Mouse (Mus musculus) spleen, postnatal 36 days (tissue): ENCODE data around the gene Rai14.

ENCODE experiments used
- DNase-seq, 2 experiments: peaks; one replicate each; pipeline ENCODE4 v3.0.0; 2022; ENCODE audit warnings: low spot score in 2 of 2, mixed read lengths in 1 of 2

The Rai14 gene

DNA sequence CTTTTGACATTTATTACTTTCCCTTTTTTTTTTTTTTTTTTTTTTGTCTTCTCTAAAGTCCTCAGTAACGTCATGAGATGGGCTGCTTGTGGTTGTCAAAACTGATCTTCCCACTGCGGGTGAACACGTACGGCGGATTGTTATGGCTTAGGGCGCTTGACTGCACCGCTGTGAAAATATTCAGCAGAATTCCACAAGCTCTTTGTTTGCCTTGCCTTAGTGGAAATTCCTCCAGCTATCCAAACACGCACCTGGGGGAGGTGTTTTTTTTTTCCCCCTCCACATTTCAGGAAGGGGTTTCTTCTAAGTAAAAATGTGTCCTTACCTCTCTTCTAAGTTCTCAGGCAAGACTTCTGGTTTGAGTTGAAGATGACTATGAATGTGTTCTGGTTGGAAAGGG, 6.2 kb upstream of the Rai14 start:
- DNase-seq: no peak

DNA sequence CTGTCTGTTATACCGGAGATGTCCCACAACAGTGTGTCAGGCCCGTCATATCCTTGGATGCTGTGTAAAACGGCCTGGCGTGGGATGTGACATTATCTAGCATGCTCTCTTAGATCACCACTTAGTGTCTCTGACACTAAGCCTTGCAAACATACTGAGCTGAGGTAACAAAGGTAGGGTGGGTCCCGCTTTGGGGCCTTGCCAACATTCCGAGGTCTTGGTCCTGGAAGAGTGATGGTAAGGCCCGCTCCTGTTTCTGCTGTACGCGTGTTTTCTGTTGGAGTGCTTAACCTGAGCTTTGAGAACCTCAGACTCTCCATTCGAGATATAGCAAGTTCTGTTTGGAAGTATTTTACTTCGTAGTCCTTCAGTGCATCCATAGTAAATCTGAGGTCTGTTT, 5.8 kb upstream of the Rai14 start:
- DNase-seq: no peak

DNA sequence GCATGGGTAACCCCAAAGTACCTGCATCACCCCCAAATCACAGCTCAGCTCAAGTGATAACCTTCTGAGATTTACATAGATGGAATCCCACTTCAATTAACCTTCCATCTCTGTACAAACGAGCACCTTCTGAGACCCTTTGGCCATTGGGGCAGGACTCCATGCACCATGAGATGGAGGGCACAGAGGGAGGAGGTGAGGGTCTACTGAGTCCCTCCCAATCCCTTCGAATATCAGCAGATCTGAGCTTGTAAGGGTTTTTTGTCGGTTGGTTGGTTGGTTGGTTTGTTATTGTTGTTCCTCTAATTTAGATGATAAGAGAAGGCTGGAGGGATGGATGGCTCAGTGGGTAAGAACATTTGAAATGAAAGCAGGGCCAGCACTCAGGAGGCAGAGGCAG, 5.1 kb upstream of the Rai14 start:
- DNase-seq: no peak

DNA sequence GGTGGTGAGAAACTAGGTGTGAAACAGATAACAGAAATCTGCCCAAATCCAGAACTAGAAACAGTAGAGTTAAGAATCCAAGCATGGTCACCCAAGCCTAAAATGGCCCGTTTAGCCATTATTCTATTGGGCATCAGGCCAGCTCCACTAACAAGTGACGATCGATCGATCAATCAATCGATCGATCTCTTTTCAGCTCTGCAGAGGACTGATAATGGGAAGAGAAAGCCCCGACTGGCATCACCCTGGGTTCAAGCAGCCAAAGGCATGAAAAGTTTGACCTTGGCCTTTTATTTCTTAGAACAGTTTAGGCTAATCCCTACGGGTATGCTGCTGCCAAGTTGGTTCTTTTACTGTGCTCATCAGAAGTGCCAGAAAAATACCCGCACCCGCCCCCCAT, 4.3 kb upstream of the Rai14 start:
- DNase-seq: no peak

DNA sequence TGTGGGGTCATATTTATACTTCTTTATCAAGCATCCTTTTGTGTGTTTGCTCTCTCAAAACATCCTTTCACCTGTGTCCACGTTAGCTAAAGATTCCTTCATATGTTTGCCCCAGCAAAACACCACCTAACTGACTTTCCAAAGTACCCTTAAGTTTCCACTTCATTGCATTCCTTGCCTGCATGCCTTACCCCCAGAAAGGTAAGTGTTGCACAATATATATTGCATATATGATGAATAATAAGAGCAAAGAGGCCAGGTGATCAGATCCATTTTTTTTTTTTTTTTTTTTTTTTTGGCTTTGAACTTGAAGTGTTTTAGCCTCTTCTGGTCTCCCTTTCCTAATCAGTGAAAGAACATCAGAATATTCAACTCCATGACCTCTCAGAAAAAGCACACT, 2.9 kb upstream of the Rai14 start:
- no peak for DNase-seq

DNA sequence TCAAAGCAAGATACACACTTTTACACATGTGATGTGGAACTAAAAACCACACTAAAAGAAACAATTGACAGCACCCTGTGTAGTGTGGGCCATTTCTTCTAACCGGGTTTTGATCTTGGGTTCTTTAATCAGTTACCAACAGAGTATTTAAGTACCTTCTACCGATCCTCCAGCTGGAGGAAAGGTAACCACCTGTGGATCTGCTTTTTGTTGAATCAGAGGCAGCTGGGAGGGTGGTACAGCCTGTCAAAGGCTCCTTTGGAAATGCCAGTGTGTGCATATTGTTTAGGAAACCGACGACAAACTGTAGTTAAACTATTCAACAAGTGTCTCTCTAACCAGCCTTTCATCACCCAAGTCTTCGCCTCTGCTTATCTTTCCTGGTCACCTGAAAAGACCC, 1.5 kb upstream of the Rai14 start:
- DNase-seq: no peak

DNA sequence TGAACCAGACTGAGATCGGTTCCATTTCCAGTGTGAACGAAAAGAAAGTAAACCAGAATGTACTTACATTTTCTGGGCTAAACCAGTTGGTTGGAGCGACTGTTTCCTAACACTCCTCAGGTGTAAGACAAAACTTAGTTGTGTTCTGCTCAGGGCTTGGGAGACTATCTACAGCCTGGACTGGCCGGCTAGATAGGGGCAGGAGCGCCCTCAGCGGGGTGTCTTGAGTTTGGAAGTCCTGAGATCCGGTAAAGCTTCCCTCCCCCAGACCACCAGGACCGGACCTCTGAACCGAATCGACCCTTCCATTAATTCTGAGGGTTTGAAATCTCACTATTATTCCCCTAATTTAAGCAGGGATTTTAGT, 698 bp upstream of the Rai14 start:
- no peak for DNase-seq

DNA sequence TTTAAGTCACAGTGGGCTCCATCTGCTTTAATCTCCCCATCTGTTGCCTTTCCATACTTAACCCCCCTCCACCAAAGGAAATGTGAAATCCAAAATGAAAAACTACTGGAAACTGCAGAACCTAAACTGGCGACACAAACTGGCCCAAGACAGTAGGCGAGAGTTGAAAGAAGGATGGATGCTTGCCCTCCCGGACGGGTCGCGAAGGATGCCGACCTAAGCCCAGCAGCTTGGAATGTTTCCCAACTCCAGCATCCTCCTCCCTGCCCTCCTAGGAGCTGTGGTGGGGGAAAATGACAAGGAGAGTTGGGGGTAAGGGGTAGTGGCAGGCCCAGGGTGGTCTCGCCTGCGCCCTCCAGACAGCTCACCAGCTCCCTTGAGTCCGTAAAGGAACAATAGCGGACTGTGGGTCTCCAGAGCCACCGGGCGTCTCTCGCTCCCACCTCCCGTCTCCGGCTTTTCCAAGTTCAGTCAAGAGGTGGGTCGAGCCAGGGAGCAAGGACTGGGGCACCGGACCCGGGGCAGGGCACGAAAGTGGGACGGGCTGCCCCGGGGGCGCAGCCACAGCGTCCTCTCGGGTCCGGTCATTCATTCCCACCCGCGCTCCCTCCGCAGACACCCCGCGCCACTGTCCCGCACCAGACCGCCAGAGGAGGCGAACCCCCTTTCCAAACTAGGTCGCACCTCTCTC, 653 bp downstream of the Rai14 start:
- DNase-seq: no peak

DNA sequence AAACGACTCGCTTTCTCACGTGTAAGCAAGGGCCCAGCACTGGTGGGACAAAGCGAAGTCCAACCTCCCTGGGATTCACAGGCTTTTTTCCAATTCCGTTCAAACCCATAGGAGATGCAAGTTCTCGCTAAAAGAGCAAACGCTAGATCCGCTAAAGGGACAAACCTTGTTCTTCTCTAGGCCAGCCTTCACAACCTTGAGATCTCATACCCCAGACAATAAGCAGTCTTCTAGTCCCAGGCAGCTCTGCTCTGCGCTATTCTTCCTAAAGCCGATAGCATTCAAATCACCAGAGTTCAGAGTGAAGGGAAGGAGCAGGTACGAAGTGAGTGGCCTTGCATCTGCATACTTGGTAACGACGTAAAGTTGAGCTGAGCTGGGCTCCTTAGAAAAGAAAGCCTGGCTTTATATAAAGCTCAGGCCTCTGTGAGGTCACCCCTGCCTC, 1.2 kb downstream of the Rai14 start:
- DNase-seq: no peak

DNA sequence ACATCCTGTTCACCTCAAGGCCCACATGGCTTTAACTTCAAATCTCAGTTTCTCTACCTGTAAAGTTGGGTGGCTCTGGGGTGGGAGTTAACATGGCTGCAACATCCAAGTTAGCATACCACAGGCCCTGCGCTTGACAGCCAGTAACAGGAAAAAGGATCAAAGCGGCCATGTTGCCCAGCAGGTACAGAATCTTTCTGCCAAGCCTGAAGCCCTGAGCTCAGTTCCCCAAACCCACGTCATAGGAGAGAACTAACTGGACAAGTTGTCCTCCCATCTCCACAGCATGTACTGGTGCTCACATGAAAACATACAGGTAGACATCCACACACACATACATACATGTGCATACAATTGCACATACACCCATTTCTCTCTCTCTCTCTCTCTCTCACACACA, 2.1 kb downstream of the Rai14 start:
- DNase-seq: no peak

DNA sequence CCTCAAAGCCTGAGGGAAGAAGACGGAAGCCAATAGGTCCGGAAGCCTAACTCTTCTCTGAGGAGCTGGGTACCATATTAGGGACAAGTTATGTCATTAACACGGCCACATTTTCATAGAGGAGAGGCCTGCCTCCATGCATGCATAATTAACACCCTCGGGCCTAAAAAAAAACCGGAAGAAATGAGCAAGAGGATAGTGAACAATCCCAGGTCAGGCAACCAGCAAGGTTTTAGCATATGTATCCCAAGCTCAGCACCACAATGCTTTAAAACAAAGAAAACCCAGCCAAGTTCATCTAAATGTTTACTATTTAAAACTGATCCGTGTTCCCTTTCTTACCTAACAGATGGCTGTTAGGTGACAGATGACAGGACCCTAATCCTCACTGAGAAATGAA, 3.2 kb downstream of the Rai14 start:
- no peak for DNase-seq

DNA sequence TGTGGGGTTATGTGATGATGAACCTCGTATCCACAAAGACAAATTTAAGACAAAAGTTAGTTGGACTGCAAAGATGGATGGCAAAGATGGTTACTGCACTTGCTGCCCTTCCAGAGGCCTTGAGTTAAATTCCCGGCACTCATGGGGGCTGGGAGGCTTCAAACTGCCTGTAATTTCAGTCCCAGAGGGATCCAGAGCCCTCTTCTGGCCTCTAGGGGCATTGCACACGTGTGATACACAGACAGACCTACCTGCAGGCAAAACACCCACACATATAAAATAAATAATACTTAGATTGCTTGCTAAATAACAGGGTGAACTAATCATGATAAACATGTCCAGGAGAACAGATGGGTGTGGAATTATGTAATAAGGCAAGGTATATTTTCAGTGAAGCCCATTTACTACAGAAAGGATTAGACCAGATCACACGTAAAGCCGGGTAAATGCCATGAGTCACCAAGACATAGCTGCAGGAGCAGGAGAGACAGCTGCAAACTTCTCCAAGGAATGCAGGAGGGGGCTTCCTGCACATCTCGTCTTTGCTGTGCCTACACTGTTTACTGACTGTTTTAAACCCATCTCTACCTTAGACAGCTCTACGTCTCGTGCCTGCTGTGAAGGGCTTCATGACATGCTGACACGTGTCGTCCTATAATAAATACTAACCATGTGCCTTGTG, 5.7 kb downstream of the Rai14 start:
- DNase-seq: no peak

DNA sequence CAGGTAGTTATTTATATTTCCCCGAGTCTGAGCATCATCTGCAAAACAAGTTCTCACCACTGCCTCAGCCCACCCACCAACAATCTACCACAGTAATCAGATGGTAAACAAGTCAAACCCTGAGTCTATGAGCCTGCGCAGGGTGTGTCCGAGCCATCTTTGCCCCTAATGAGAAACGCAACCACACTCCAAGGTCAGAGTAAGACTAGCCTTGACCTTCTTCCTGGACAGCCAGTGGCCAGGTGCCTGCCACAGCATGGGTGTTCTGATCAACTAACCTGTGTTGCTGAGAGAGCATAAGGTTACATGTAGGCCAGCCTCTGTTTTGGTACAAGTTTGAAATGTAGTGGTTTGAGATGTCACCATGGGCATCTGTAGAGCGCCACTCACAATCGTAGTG, 7.3 kb downstream of the Rai14 start:
- DNase-seq: no peak

DNA sequence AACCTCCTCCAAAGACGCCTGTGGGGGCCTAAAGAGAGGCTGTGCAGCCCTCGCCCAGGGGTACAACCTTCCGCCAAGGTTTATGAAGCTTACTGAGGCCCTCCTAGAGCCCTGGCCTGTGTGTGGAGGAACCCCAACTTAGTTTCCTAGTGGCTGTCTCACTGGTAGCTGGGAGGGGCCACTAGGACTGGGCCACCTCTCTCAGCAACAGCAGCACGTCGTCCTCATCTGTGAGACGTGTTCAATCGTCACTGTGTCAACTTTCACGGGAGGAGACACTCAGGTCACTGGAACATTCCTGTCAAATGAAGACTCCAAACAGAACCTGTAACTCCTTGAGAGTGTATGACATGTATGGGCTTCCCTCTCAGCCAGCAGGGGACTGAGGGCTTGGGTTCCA, 8.0 kb downstream of the Rai14 start:
- no peak for DNase-seq

DNA sequence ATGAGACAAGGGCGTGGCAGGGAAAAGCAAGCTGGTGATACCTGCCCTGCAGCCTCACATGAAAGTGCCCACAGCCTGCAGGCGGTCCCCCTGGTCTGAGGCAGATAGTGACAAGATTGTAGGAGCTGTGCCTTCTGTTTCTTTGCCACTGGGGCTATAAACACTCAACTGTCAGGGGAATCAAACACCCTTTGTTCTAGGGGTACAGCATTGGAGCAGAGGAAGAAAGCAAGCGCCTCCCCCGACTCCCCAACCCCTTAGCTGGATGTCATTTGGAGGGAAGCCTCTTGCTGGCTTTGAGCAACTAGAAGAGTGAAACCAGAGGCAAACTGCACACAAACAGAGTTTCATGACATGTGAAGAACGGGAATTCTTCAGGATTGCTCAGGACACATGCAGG, 8.7 kb downstream of the Rai14 start:
- DNase-seq: no peak

DNA sequence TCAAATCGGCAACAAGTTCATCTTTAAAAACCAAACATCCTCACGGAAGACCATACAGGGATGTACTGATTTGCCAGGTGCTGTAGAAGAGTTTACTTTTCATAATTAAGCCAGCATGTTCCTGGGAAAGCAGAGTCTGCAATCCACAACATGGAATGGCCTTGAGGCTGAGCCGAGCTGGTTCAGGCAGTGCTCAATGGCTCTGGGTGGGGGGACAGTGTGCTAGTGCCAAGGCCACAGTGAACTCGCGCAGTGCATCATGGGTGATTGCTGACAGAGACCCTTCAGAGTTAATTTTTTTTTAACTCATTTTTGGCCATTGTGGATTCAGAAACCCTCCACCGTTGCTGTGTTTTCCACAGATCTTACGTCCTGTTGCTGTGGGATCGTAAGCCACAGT, 10.1 kb downstream of the Rai14 start:
- DNase-seq: no peak

DNA sequence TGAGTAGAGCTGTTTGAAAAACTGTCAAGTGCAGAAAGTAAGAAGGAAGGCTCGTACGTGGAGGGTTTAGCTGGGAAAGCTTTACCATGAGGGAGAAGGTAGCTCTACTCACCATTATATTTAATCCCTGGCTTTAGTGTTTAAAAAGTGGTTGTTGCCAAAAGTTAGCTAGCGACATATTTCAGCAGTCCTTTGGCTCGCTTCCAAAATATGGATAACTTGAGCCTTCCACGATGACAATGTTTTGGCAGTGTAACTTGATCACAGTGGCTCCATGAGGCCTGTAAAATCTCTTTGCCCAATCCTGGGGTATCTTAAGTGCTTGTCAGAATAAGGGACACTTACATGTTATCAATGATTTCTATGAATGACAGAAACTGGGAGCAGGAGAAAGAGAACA, 12.9 kb downstream of the Rai14 start:
- DNase-seq: no peak

DNA sequence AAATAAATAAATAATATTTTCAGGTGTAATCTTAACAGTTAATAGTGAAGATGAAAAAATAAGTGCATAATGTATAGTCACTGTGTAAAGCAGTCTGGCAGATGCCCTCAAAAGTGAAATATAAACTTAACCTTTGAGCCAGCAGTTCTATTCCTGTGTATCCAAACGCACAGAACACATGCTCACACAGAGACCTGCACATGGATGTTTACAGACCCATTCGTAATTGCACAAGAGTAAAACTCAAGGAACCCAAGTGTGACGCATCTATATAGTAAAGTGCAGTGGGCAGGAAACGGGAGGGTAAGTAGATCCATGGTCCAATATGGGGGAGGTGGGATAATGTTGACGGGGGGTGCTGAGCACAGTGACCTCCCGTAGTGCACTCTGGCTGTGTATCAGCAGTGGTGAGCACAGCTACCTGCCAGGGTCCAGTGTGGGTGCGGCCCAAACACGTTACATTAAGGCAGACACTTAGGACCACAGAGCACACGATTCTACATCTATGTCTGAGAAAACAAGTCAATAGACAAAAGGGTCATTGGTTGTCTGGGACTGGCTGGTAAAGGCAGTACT, 13.4 kb downstream of the Rai14 start:
- DNase-seq: no peak

DNA sequence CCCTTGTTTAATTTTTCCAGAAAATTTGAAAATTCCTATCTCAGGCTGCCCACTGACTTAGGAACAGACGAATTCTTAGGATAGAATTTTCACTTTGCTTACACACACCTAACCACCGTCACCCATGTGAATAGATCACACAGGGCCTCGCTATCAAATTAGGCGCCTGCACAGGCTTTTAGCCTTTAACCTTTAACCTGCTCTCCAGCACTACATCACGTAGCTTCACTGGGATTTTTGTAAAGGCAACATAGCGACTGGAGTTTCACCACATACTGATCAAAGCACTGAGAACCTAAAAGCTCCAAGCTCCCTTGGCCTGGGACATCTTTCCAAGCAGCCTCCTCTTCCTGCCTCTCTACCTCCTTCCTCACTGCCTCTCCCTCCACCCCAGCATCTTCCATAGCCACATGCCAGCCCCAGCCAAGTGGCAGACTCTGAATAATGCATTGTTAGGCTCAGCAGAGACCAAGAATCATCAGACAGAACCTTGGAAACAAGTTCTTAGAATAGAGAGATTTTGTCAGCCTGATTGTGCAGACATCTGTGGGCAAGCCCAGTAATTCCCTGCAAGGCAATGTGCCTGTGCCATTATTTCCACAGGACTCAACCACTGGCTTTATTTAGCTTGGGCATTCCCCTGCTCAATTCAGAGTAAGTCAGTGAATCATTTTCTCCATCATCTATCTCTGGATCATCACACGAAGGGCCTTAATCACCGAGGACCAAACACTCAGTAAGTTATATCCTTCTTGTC, 17.8 kb downstream of the Rai14 start:
- no peak for DNase-seq

DNA sequence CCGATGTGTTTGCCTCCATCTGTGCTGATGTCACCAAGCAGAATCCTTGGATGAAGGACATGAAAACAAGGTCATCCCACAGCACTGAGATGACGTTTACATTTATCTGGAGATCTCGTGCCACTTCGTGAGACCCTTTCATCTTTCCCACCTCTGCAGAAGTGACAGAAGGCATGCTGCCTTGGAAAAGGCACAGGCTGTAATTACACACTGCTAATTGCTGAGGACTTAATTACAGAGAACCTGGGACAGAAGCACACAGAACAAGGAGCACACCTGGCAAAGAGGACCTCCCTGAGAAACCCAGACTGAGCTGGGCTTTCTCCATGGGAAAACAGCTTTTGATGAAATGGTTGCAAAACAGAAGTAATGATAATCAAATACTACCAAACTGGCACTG, 21.8 kb downstream of the Rai14 start:
- no peak for DNase-seq

DNA sequence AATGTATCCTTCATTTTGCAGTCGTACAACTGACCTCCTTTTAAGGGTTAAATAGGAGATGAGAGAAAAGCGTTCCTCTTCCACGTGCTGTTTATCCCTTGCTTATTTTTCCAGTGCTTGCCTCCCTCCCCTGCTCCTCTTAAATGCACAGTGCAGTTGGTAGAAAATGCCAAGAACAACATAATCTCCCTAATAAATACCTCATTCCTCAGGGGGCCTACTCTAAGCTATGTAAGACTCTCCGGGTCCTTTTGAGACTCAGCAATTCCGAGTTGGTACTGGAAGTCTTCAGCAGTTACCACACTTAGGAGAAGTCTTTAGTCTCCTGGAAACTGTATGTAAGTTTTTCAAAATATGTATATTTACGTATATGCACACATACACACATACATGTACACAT, 22.9 kb downstream of the Rai14 start:
- DNase-seq: no peak

DNA sequence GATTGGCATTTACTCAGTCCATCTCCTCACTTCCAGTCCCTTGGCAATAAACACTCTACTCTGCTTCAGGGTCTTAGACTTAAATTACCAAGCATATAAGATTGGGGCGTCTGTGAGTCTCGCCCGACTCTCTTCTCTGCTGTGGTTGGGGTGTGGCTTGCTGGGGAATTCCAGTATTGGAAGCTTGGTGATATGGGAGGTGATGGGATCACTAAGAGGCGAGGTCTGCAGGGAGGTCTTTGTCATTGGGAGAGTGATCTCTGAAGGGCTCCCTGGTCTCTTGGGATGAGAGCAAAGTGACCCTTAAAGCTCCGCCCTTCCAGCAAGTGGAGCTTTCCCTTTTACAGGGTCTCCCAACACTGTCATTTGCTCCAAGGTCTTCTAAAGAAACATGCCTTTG, 23.5 kb downstream of the Rai14 start:
- no peak for DNase-seq

DNA sequence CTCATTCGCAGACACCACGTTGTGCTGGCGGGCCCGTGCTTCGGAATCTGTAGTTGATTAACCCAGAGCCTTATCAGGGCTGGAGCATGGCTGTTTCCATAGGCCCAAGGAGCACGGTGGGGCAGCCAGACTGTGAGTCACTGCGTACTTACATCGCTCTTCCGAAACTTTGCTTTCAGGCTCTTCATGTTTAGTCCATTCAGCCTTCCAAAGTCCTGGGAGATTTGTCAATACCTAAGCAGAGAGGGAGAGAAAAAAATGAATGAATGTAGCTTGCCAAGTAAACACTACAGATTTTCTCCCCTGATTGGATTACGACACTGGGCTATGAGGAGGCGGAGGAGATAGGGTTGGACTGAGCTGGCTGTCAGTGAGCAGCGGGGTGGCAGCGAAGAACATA, 24.2 kb downstream of the Rai14 start:
- no peak for DNase-seq
